Mouse (Mus musculus) thymus, postnatal 25 days (tissue): Measurements from ENCODE around the gene Gm3012.
"Not testable (repeated sequence)": the region's sequence is repeated elsewhere in the genome, so short reads cannot be mapped to it uniquely, and the experiment has no call there.

ENCODE experiments used
- DNase-seq: peaks from one replicate; pipeline ENCODE4 v3.0.0; 2022

Gene Gm3012

DNA sequence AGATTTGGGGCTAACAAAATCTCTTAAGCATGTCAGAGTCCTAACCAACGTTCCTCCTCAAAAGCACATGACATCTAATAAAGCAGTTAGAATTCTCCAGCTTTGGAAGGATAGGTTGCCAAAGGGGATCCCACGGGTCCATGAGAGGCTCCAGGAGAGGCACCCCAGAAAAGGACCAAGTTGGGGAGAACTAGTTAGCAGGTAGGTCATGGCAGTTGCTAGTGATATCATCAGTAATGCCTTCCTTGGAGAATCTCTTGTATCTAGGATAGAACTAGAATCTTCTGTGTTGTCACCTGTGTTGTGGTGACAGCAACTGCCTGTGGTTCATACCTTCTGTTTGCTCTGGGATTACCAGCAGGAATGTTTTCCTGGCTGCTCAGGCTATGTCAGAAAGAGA lies at the start of gene Gm3012:
Gene Gm3012, plus strand, starts transcription at position 301 of the 400 bp plus-strand sequence.
- DNase-seq = not testable (repeated sequence)

DNA sequence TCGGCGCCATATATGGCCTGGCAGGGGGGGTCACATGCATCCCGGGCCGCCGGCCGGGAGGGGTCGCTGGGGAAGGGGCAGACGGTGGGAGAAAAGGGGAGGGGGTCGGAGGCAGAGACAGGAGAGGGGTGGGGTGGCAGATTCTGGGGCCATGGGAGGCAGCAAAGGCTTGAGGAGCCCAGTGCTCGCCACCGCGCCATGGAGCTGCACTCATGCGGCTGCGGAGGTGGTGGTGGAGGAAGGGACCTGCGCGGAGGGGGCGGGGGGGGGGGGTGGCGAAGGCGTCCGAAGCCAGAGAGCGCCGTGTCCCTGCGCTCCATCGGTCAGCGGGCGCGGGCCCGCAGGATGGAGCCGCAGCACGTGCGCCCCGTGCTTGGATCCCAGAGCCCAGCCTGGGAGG lies 17.4 kb downstream of the Gm3012 start, which contains the start of gene Gm3020:
Gene Gm3020, plus strand, starts transcription at position 301 of the 400 bp plus-strand sequence.
- not testable (repeated sequence) for DNase-seq

DNA sequence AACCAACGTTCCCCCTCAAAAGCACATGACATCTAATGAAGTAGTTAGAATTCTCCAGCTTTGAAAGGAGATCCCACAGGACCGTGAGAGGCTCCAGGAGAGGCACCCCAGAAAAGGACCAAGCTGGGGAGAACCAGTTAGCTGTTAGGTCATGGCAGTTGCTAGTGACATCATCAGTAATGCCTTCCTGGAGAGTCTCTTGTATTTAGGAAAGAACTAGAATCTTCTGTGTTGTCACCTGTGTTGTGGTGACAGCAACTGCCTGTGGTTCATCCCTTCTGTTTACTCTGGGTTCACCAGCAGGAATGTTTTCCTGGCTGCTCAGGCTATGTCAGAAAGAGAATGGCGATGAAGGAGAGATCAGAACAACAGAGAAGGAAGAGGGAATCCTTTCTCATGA lies 54.2 kb downstream of the Gm3012 start, which contains the start of gene Gm3043:
Gene Gm3043, plus strand, starts transcription at position 301 of the 400 bp plus-strand sequence.
- DNase-seq = not testable (repeated sequence)
